Mouse (Mus musculus): ENCODE measurements around the gene Vash1.

The Vash1 gene

DNA sequence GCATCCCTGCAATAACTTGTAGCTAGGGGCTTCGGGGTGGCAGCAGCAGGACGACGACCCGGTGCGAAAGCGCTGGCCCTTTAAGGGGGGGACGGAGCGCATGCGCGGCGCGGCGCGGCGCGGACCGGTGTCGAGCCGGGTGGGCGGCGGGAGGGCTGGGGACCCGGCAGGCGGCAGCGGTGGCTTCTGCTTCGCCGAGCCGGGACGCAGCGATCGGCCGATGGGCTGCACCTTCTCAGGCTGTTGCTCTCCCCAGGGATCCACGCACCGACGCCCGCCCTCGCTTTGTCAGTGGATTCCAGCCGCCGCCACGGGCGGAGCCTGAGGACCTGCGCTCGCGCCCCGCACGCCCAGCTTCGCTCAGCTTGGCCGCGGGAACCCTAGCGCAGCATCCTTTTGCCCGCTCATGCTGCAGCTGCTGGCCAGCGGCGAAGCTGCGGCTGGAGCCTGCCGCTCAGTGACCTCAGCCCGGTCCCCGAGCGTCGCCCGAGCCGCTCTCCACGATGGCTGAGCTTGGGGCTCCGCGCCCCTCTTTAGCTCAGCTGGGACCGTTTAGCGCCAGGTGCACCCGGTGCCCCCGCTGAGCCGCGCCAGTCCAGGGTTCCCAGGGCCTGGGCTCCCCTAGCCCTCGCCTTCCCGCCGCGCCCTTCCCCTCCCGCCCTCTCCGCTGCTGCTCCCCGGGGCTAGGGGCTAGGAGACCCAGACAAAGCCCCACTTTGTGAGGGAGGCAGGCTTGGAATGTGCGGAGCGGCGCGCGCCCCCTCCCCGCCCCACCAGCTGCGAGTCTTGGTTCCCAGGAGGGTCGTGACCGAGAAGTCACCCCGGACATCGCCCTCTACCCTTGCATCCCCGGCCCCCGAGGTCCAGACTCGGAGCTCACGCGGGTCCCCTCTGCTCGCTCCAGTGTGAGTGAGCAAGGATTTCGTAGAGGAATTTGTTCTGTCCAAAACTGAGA, at the start of gene Vash1:
Gene Vash1, plus strand, starts transcription at position 110 of the 955 bp plus-strand sequence.
- peak; percentile 67 to 69 for DNase-seq (ENCODE audit: low spot score in 2 of 2)

DNA sequence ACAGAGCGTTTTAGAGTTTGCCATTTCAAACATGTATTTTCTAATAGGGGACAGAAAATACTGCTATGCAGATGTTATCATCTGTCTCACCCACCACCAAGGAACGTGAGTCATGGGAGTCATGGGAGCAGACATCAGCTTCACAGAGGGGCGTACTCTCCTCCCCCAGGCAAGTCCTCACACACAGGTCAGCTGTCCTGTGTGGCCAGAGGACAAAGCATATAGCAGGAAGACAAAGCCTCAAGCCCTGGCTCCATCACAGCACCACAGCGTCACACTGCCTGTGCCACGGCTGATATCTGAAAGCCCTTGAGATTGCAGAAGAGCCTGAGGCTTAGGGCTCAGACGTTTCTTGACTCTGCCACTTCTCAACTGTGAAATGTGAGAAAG, 49.7 kb upstream of the Vash1 start:
- DNase-seq (ENCODE audit: low spot score in 2 of 2), result no peak

DNA sequence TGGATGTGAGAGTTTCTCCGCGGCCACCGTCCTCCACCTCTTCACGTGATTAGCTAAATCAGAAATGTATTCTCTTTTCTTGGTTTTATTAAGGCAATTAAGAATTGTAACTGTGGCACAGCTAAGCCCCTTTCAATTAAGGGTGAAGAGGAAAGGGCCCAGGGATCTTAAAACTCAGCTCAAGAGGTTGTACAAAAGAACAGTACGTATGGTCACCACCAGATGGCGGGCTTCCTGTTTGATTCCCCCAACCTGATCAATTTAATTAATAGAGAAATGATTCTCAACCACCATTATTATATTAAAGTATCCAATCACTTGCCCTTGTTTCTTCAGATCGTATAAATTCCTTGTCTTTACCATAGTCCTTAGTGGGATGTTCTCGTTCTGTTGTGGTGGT, 36.7 kb upstream of the Vash1 start:
- DNase-seq (ENCODE audit: low spot score in 2 of 2), result no peak

DNA sequence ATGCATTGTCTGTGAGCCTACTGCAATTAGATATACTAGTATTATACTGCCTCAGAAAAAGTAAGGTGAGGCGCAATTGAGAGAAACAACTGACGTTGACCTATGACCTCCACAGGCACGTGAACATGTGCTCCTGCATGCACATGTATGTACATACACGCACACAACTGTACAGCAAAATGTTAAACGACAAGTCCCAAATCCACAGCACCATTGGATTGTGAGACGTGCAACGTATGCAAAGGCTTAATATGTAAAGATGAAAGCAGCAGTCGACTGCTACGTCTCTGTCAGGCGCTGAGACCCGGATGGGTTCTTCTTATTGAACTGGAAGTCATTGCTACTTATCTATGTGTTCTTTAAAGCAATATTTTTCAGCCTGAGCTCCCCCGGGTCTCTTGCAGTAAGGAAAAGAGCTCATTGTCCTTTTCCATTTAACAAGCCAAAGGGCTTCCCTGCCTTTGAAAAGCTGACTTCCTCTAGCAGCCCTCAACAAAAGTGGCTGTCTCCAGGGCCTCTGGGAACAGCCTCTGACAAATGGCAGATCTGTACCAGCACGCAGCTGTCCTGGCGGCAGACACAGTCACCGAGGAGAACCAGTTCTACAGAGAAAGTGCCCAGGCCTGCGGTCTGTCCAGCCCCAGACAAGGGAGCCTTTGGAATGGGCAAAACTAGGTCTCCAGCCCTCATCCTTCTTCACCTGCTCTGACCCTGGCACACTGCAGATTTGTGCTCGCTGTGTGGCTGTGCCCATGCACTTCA, 33.8 kb upstream of the Vash1 start:
- no peak for DNase-seq (ENCODE audit: low spot score in 2 of 2)

DNA sequence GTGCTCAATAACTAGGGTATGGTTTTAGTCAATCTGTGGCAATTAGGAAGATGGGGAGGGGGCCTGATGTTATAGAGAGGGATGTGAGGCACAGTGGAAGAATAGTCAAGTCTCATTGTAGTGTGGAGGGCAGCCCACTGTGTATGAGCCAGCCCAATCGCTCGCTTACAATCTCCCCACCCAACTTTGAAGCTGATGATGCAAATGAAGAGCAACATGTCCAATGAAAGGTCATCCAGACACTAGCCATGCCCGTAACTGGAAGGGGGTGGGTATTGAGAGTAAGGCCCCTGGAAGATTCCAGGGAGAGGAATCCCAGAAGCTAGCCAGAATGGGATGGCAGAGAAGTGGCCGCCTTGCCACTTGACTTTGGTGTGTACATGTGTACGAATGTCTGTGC, 33.0 kb upstream of the Vash1 start:
- no peak for DNase-seq (ENCODE audit: low spot score in 2 of 2)

DNA sequence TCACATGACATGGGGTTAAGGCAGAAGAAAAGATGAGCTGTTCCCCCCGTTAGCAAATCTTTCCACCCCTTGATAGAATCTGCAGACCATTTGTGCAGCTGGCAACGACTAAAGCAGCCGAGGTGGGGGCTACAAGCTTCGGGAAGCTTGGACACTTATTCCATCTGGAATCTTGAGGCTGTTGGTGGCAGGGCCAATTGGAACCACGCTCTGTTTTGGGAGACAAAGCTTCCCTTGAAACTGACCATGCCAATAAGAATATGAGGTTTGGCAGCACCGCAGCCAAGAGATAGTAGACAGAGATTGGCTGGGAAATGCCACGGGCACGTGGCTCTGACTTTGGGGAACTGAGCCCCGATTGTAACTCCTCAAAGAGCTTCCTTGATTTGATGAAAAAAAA, 31.7 kb upstream of the Vash1 start:
- peak in 1 of 2 experiments; percentile 49 for DNase-seq (ENCODE audit: low spot score in 2 of 2)

DNA sequence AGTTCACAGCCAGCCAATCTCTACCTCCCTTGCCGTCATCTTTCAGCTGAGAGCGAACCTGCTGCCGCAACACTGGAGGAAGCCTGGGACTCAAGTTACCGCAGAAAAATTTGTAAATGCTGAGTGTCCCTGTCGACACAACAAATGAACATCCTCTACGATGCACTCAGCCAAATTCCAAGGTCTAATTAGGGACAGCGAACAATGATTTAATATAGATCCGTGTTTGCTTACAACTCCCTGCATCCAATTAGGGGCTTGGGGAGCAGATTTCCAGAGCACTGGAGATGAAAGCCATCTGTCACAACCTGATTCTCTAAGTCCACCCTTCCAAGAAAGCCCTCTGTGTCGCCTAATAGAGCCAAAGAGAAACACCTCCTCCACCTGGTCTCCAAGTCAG, 31.2 kb upstream of the Vash1 start:
- no peak for DNase-seq (ENCODE audit: low spot score in 2 of 2)

DNA sequence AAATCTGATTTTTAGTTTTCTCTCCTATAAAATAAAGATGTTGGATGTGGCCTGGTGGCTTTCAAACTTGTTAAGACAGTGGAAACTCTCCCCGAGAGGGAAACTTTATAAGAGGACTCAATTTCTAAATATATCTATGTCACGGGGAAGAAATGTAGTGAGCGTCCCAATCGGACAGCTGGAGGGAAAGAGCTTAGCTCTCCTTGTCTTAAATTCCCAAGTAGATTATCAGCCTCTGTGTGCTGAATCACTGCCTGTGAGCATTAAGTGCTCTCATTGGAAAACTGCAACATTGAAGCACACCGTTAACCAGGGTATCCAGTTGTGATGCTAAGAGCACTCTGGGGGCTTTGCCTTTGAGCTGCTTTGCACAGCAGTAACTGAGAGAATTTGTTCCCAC, 30.8 kb upstream of the Vash1 start:
- no peak for DNase-seq (ENCODE audit: low spot score in 2 of 2)

DNA sequence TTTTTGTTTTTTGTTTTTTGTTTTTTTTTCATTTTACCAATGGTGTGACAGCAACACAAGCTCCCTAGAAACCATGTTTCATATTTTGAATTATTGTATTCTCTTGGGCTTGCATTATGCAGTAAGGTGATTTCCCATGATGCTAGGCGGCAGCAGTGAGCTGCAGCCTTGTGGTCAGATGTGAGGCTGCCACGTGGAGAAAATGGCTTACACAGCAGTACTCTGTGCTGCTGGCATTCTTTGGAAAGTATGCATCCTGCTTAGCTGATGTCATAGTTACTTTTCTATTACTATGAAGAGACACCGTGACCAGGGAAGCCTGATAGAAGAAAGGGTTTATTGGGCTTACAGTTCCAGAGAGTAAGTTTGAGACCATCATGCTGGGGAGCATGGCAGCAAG, 30.0 kb upstream of the Vash1 start:
- DNase-seq (ENCODE audit: low spot score in 2 of 2), result no peak

DNA sequence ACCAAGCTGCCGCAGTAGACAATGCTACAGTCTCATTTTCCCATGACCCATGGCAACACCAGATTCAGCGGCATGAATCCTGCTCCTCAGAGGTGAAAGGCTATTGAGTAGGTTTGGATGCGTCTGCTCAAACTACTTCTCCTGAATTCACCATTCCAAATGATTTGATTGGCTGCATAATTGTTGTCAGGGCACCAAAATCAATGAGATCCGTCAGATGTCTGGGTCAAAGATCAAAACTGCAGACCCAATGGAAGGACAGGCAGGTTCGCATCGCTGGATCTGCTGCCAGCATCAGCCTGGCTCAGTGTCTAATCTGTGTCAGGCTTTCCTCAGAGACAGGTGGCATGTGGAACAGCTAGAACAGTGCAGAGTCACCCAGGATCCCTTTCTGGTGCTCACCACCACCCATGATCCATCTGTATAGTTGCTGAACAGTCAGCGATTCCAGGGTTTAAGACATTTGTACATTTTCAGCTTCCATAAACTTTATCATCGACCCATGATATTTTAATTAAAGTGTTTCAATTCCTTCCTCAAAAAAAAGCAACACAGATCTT, 27.1 kb upstream of the Vash1 start:
- no peak for DNase-seq (ENCODE audit: low spot score in 2 of 2)

DNA sequence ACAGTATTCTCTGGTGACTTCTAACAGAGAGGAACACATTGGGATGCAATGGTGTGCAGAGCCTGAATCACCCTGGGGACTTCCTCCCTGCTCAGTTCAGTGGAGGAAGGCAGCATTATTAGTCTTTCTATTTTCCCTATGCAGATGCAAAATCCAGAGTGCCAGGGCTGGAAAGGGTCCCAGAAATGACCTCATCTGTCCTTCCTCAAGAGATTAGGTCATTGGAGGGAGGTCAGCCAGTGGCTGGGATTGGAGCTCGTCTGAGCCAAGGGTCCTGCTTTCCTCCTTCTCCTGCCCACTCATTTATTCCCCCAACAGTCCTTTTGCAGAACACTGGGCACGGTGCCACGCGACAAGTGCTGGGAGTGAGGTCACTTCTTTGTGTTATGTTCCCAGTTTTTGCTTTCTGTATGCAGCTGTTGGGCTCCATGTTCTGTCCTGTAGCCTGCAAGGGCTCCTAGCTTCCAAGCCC, 25.9 kb upstream of the Vash1 start:
- DNase-seq (ENCODE audit: low spot score in 2 of 2), result peak; percentile 90 to 94

DNA sequence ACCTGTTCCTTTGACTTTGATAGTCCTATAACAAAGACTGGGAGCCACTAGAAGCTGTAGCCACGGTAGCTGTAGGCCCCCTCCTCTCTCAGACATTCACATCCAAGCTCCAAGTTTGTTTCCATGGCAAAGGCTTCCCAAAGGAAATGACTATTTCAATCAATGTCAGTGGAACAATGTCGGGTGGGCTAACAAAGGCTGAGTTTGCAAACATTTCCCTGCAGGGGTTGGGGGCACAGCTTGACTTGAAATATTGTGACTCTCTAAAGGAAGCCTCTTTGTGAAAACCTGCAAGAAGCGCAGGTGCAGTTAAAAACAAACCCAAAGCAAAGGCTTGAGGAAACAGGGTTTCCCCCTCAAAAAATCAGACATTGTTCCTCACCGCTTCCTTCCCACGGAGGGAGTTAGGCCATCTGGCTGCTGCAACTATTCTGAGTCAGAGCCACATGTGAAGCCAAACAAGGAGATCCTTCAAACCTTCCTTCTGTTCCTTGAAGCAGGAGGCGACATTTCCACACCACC, 19.0 kb upstream of the Vash1 start:
- no peak for DNase-seq (ENCODE audit: low spot score in 2 of 2)

DNA sequence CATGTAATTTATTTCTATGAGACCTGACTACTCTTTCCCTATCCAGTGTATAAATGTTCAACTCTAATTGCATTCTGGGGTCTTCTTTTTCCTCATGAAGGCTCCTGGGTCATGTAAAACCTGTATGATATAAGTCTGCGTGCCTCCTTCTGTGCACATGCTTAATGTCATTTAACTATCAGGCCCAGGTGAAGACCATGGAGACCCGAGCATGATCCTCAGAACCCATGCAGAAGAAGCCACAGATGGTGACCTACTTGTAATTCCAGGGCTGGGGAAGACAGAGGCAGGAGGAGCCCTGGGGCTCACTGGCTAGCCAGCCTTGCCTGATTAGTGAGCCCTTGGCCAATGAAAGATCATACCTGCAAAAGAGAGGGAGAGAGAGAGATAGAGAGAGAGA, 18.0 kb upstream of the Vash1 start:
- DNase-seq (ENCODE audit: low spot score in 2 of 2), result no peak

DNA sequence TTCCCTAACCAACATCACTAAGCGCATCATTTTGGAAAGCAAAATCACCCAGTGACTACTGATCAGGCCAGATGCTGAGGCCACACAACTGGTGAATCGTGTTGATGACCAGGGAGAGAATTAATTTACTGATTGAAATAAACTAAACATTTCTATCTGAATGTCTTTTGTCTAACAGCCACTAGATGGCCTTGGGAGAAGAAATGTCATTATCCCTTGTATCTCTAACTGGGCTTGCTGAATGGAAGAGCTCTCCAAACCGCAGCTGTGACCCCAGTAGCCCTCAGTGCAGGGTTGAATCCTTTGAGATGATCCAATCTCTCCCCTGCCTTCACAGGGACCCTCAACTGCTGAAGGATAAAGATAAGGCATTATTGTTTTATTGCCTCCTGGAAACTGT, 12.8 kb upstream of the Vash1 start:
- no peak for DNase-seq (ENCODE audit: low spot score in 2 of 2)

DNA sequence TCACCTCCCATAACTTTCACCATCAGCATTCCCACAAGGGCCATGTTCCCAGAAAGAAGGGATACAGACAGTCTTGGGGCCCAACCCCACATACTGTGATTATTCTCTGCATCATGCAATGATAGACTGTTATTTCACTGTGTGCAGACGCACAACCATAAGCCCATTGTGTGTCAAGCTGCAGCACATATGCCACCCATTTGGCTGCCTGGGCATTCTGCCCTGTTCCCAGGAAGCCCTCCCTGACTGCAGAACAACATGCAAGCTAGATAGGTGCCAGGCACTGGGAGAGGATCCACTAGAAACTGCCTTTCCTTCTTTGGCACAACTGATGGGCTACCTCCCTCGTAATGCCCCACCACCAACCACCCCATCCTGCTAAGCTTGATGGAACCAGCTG, 10.1 kb upstream of the Vash1 start:
- DNase-seq (ENCODE audit: low spot score in 2 of 2), result no peak

DNA sequence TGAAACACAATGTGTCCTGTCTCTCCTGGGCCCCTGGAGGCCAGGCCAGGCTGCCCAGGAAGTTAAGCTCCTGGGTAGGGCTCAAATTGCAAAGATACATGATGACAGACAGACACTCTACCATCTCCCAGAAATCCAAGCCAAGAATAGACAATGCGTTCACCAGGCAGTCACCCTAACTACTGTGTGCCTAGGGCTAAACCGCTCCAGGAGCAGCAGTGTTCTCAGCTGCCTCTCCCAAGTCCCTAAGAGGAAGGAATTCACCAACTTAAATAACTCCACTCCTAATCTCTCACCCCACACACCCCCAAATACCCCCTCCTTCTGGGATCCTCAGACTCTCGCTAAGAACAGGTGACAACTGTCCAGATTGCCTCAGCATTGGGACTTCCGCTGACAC, 6.4 kb upstream of the Vash1 start:
- no peak for DNase-seq (ENCODE audit: low spot score in 2 of 2)

DNA sequence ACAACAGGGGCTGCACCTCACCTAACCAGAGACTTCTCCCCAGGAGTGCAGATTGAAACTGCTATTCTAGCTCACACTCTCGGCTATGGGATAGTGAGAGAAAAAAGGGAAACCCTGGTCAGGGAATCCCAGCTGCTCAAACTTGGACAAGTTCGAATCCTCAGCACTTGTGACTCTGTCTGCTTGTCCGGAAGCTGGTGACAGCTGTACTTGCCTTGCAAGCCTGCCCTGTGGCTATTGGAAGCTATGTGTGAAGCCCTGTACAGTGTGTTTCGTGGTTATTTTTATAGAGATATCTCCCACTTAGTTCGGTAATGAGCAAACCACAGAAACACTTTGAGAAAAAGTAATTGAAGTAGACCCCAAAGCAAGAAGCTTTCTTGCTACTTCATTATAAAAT, 6.0 kb upstream of the Vash1 start:
- no peak for DNase-seq (ENCODE audit: low spot score in 2 of 2)

DNA sequence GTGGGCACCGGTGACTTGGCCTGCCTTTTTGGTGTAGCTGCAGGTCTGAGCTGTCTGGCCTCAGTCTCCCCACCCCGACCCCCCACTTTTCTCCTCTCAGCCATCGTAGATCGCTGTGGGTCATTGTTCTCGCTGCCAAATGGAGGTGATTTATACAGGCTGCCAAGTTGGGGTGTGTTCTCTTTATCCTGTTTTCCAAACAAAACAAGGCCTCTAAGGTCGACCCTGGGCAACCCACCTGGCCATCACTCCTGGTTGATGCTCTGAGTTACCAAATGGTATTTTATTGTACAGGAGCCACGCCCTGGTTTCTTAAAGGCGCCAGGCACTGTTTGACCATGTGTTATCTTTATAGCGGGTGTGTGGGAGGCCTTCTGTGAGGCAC, 1.0 kb downstream of the Vash1 start:
- no peak for DNase-seq (ENCODE audit: low spot score in 2 of 2)

DNA sequence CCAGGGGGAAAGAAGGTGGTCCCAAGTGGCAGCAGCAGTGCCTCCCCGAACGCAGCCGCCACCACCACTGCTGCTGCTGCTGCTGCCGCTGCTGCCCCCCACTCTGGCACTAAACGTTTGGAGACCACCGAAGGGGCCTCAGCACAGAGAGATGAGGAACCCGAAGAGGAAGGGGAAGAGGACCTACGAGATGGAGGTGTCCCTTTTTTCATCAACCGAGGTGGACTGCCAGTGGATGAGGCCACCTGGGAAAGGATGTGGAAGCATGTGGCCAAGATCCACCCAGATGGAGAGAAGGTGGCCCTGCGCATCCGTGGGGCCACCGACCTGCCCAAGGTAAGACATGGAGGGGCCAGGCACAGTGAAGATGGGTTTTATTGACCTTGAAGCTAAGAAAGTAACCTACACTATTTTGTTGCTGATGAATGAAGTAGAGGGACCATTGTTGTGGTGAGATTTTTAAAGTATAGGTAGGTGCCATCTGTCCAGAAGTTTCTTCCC, 1.5 kb downstream of the Vash1 start:
- no peak for DNase-seq (ENCODE audit: low spot score in 2 of 2)

DNA sequence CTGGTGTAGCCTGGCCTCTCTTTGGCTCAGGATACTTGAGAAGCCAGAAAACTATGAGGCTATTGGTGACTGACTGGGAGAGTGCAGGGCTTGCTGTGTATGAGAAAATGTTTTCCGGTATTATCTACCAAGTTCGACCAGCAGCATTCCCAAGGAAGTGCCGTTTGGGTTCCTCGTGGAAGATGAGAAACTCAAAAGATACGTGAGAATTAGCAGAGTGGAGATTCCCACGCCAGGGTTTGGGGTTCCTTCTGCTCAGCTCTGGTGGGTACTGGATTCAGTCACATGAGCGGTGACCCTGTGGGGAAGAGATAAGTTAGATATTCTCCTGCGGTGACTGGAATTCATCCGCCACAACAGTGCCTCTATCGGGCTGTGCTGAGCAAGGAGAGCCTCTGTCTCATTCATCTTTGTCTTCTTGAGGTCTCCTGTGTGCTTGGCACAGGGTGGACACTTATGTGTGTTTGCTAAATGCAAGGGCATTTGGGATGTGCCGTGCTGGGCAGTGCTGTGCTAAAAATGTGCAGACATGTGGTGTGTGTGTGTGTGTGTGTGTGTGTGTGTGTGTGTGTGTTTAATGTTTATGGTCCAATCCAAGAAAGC, 2.2 kb downstream of the Vash1 start:
- DNase-seq (ENCODE audit: low spot score in 2 of 2), result no peak

DNA sequence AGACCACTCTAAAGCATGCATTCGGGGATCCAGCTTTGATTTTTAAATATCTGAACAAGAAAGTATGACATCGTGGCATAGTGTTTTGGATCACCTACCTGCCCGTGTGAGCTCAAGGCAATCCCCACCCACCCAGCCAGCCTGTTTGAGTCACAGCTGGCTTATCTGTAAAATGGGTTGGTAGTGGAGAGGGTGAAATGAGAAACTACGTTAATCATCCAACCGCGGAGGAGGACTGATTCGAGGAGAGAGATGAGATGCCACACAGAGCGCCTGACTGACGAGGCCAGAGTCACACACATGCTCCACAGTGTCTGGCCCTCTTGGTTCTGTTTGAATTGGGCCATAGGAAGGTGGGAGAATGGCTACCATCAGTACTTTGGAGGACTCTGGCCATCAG, 3.1 kb downstream of the Vash1 start:
- no peak for DNase-seq (ENCODE audit: low spot score in 2 of 2)

DNA sequence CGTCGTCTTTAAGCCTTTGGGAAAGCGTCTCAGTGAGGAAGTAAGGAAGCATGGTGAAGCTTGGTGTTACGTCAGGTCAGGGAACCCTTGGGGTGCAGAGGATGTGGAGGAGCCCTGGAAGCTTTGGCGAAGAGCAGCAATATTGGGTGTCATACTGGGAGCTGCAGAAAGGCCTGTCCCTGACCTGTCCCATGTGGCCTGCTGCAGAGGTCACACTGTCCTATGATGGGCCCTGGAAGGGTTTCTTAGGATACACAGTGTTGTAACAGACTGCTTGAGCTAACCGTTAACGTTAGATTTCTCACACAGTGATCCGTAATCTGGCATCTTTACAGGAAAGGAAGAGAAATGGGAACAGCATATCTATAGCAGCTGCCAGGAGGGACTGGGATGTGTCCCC, 3.7 kb downstream of the Vash1 start:
- DNase-seq (ENCODE audit: low spot score in 2 of 2), result no peak
